8 mouse cellular contexts compared by ENCODE assay signal in the genomic region with DNA sequence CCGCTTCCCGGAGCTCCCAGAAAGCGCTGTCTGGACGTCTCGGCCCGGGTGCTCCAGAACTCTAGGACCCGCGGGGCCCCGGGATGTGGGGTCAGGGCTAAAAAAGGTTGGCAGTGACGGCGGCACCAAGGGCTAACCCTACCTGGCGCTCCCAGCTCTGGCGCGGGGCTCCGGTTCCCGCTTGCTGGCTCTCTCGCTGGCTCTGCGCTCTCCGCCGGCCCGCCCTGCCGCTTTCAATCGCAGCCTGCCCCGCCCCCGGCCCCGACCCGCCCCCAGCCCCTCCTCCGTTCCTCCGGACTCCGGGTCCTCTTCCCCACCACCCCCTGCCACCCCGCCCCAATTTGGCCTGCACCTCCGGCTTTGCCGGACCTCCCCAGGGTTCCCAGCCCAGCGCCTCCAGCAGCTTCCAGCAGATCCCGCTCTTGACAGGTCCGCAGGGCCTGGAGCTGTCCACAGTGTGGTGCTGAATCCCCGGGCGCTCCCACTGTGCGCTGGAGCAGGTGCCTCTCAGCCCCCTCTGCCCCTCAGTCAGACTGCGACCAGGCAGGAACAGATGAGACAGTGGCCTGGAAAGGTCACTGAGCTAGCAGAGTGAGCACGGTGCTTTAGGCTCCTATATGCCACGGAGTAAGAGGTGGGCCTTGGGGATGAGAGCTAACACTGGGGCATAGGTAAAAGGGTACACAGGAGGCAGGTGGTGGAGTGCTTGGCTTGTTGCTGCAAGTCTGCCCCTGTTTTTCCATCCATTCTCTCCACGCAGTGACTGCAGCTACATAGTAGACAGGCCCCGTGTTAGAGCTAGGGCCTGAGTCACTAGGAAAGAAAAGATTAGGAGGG. TPM values are rescaled to one million over a fixed set of nuclear protein-coding genes. Genes with fewer than 3 reads are reported as not detected.
DNase-seq lines count a peak whose midpoint lies in the region; ATAC-seq and TF ChIP-seq lines count a peak whose summit lies in the region.

Gene Grm2 (minus strand): TSS at position 199 of the 837 bp plus-strand sequence.

- TF ChIP-seq CTCF in E14TG2a.4 (conservative IDR thresholded peaks at IDR 0.05; ENCODE audit: low read length) = no peak

- H3K36me3 ChIP-seq in E14TG2a.4 (ENCODE audit: insufficient read depth, low read length) = peaks cover 38% of the 10 kb centered on the region
- peaks cover 25% of the 10 kb centered on the region for H3K36me3 ChIP-seq in forebrain, embryonic 13.5 days (ENCODE audit: poor library complexity, severe bottlenecking)
- no peaks in the 10 kb centered on the region for H3K36me3 ChIP-seq in hindbrain, embryonic 11.5 days (ENCODE audit: control insufficient read depth, insufficient read depth, low read length)
- peaks cover 17% of the 10 kb centered on the region; the same call in 1 of the 2 replicates for H3K36me3 ChIP-seq in stomach, embryonic 14.5 days (ENCODE audit: control insufficient read depth, insufficient read depth, low read length)

- H3K4me2 ChIP-seq in forebrain, embryonic 13.5 days = peak within 1 kb of the TSS; percentile 81
- H3K4me2 ChIP-seq in hindbrain, embryonic 11.5 days (replicated peaks; ENCODE audit: low read depth, low read length) = peak within 1 kb of the TSS; percentile 84
- H3K4me2 ChIP-seq in stomach, embryonic 14.5 days (replicated peaks; ENCODE audit: low read depth, low read length) = peak within 1 kb of the TSS; percentile 57

- WGBS in forebrain, embryonic 13.5 days = 3% methylated on average over 22 of the region's 44 CpGs
- WGBS in hindbrain, embryonic 11.5 days = 1% methylated on average over 28 of the region's 44 CpGs
- under 1% methylated on average over 39 of the region's 44 CpGs for WGBS in stomach, embryonic 14.5 days

- H3K9me3 ChIP-seq in E14TG2a.4 (ENCODE audit: low read length) = no peaks in the 10 kb centered on the region
- no peaks in the 10 kb centered on the region for H3K9me3 ChIP-seq in forebrain, embryonic 13.5 days (replicated peaks)
- H3K9me3 ChIP-seq in hindbrain, embryonic 11.5 days (ENCODE audit: control insufficient read depth, low read length) = no peaks in the 10 kb centered on the region
- no peaks in the 10 kb centered on the region for H3K9me3 ChIP-seq in stomach, embryonic 14.5 days (ENCODE audit: control insufficient read depth, low read depth, low read length)

- H3K27me3 ChIP-seq in E14TG2a.4 (ENCODE audit: insufficient read depth, low read length) = peaks cover 54% of the 10 kb centered on the region
- peaks cover 33% of the 10 kb centered on the region for H3K27me3 ChIP-seq in forebrain, embryonic 13.5 days
- no peaks in the 10 kb centered on the region; the same call in 1 of the 2 replicates for H3K27me3 ChIP-seq in hindbrain, embryonic 11.5 days (ENCODE audit: control insufficient read depth, insufficient read depth, low read length)
- H3K27me3 ChIP-seq in stomach, embryonic 14.5 days (ENCODE audit: control insufficient read depth, insufficient read depth, low read length) = peaks cover 9% of the 10 kb centered on the region; the same call in 1 of the 2 replicates

- H3K4me1 ChIP-seq in E14TG2a.4 (replicated peaks; ENCODE audit: low read depth, low read length) = peaks cover 42% of the 10 kb centered on the region
- peaks cover 22% of the 10 kb centered on the region for H3K4me1 ChIP-seq in forebrain, embryonic 13.5 days
- H3K4me1 ChIP-seq in hindbrain, embryonic 11.5 days (replicated peaks; ENCODE audit: control insufficient read depth, insufficient read depth, low read length) = peaks cover 11% of the 10 kb centered on the region
- no peaks in the 10 kb centered on the region for H3K4me1 ChIP-seq in stomach, embryonic 14.5 days (ENCODE audit: control insufficient read depth, insufficient read depth, low read length)

- DNase-seq in adrenal gland, adult 18-20 months (ENCODE audit: low spot score in 2 of 2) = peak; percentile 59 to 66
- DNase-seq in hindbrain, embryonic 11.5 days (ENCODE audit: low spot score) = peak; percentile 82
- peak in 1 of 2 experiments; percentile 29 for DNase-seq in layer of hippocampus, postnatal 36 days
- peak; percentile 31 for DNase-seq in lung, postnatal 25 days (ENCODE audit: low spot score)
- DNase-seq in right cerebral cortex, postnatal 36 days (ENCODE audit: low spot score in 2 of 2) = no peak

- H3K27ac ChIP-seq in forebrain, embryonic 13.5 days = no peak within 1 kb of the TSS
- peak within 1 kb of the TSS; percentile 65 for H3K27ac ChIP-seq in hindbrain, embryonic 11.5 days (ENCODE audit: low read depth, low read length)
- no peak within 1 kb of the TSS for H3K27ac ChIP-seq in stomach, embryonic 14.5 days (ENCODE audit: low read length)

- H3K9ac ChIP-seq in forebrain, embryonic 13.5 days = peak within 1 kb of the TSS; percentile 69
- H3K9ac ChIP-seq in hindbrain, embryonic 11.5 days (ENCODE audit: low read depth, low read length) = peak within 1 kb of the TSS; percentile 68
- no peak within 1 kb of the TSS for H3K9ac ChIP-seq in stomach, embryonic 14.5 days (replicated peaks; ENCODE audit: low read depth, low read length)

- peak; percentile 68 for ATAC-seq in forebrain, embryonic 13.5 days
- peak; percentile 71 for ATAC-seq in hindbrain, embryonic 11.5 days (ENCODE audit: low FRiP score)
- peak; percentile 77; the same call in 1 of the 2 replicates for ATAC-seq in stomach, embryonic 14.5 days (ENCODE audit: insufficient number of reproducible peaks, insufficient read depth, low FRiP score, low read depth)

- peak within 1 kb of the TSS; percentile 81 for H3K4me3 ChIP-seq in E14TG2a.4 (replicated peaks; ENCODE audit: low read length)
- peak within 1 kb of the TSS; percentile 51 for H3K4me3 ChIP-seq in forebrain, embryonic 13.5 days
- H3K4me3 ChIP-seq in hindbrain, embryonic 11.5 days (ENCODE audit: low read depth, low read length) = peak within 1 kb of the TSS; percentile 45
- peak within 1 kb of the TSS; percentile 30 for H3K4me3 ChIP-seq in stomach, embryonic 14.5 days (ENCODE audit: low read depth, low read length)

RNA-seq across cellular contexts. Expression of gene Grm2, which starts in this region (rescaled TPM):
- total RNA-seq in adrenal gland, adult 18-20 months (2021) = not detected
- polyA plus RNA-seq in forebrain, embryonic 13.5 days (2015; fragmentation: Nextera tagmentation; extraction: Ambion mirVana) = 4.4 and 5.5 TPM in 2 replicates
- polyA plus RNA-seq in hindbrain, embryonic 11.5 days (2014; fragmentation: Nextera tagmentation; extraction: Ambion mirVana) = 9.5 and 9.7 TPM in 2 replicates
- 10 to 100 TPM; 64.9 to 80.7 TPM for total RNA-seq in layer of hippocampus, postnatal 36 days (2021)
- not detected in 2 replicates for polyA plus RNA-seq in stomach, embryonic 14.5 days (2014; fragmentation: Nextera tagmentation; extraction: Ambion mirVana)

Comparison
In these comparisons a context has a peak if more than half of its experiments do, and no peak if none do; other contexts are left out.
1. RNA of gene Grm2 (total RNA-seq): 64.9 to 80.7 TPM in layer of hippocampus, postnatal 36 days; not detected in adrenal gland, adult 18-20 months; every median in the first group is over 10 times any median in the second.
2. Peak in DNase-seq in adrenal gland, adult 18-20 months; RNA of the gene not detected or under 1 TPM.
3. Peak in ATAC-seq, H3K4me3 ChIP-seq and H3K4me2 ChIP-seq in stomach, embryonic 14.5 days; RNA of the gene not detected or under 1 TPM.
4. H3K4me3 ChIP-seq: peak in every context shown above with its lines; median percentile 81 in E14TG2a.4; 51 in forebrain, embryonic 13.5 days; 45 in hindbrain, embryonic 11.5 days; 30 in stomach, embryonic 14.5 days.
5. DNase-seq: peak in hindbrain, embryonic 11.5 days (single experiment) and lung, postnatal 25 days (single experiment); none in right cerebral cortex, postnatal 36 days (0 of 2).
6. Peak in every context shown above with its lines, with median percentiles within 50 percentile points of each other: ATAC-seq and H3K4me2 ChIP-seq.